Mouse (Mus musculus): ENCODE results near the gene Glp2r. TPM values are rescaled to one million over a fixed set of nuclear protein-coding genes. Genes with fewer than 3 reads are reported as not detected.

The Glp2r gene
- 1.3 TPM for polyA plus RNA-seq (2014; fragmentation: Illumina TruSeq; extraction: RNeasy Lipid Tissue Mini Kit (QIAGEN cat#74804); ENCODE audit: low read depth, low replicate concordance)

GRCm38 (mm10) chr11:67771053-67771452 is at the start of gene Glp2r:
Gene Glp2r, minus strand, starts transcription at chr11:67771153.

GRCm38 (mm10) chr11:67797931-67798330 is 27.0 kb upstream of the Glp2r start, which contains the start of gene Dhrs7c:
Gene Dhrs7c, plus strand, starts transcription at chr11:67798187.

DNA sequence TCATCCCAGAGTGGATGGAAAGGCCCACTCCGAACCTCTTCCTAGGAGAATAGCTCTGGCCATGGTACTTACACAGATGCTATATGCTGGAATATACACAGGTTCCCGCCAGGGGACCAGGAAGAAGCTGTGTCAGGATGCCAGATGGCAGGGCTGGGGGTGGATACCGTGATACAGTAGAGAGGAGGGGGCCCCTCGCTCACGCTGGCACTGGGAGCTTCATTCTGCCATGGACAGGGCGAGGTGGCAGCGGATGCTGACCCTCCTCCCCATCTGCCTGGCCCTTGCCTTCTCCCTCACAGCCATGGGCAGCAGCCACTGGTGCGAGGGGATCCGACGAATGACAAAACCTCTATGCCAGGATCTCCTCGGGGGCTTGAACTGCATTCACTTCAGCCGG is 3.4 kb upstream of the Glp2r start, which contains the start of gene Gsg1l2:
Gsg1l2 (plus strand) TSS at position 230 of the 400 bp plus-strand sequence.

DNA sequence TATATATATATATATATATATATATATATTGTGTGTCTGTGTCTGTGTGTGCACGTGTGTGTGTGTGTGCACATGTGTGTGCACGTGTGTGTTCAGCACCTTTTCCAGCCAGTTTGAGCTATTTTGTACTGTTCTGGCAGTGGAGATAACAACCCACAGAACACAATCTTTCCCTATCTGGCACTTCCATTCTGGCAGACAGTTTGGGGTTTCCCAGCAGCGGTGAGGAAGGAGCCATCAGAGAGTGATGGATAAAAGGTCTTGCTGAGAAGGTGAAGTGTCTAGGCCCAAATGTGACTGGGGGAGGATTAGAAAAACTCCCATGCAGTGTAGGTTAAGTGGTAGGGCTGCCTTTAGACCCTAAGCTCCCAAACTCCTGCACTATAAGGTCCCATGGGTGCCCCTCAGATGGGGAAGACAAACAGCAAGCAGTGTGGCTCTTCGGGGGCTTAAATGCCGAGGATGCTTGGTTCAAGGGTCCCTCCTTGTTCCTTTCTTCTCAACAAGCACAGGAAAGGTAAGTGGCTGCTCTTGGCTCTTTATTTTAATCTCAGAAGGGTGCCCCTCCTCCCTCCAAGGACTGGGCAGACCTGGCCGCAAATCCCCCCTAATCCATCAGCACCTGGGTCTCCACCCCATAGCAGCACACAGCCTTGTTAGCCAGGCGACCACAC is 76.1 kb downstream of the Glp2r start, which contains the start of gene Rcvrn:
Rcvrn (plus strand) TSS at position 624 of the 674 bp plus-strand sequence.

Other genes with a start within 250 kb of the Glp2r start
- not detected for gene Rcvrn, start 75.8 kb downstream of the Glp2r start, polyA plus RNA-seq (2014; fragmentation: Illumina TruSeq; extraction: RNeasy Lipid Tissue Mini Kit (QIAGEN cat#74804); ENCODE audit: low read depth, low replicate concordance)
- not detected for gene Gsg1l2, start 3.5 kb upstream of the Glp2r start, polyA plus RNA-seq (2014; fragmentation: Illumina TruSeq; extraction: RNeasy Lipid Tissue Mini Kit (QIAGEN cat#74804); ENCODE audit: low read depth, low replicate concordance)
- not detected for gene Dhrs7c, start 27.0 kb upstream of the Glp2r start, polyA plus RNA-seq (2014; fragmentation: Illumina TruSeq; extraction: RNeasy Lipid Tissue Mini Kit (QIAGEN cat#74804); ENCODE audit: low read depth, low replicate concordance)
- gene Usp43, start 151.0 kb upstream of the Glp2r start, polyA plus RNA-seq (2014; fragmentation: Illumina TruSeq; extraction: RNeasy Lipid Tissue Mini Kit (QIAGEN cat#74804); ENCODE audit: low read depth, low replicate concordance): 0.45 TPM
- gene Cfap52, start 194.5 kb upstream of the Glp2r start, polyA plus RNA-seq (2014; fragmentation: Illumina TruSeq; extraction: RNeasy Lipid Tissue Mini Kit (QIAGEN cat#74804); ENCODE audit: low read depth, low replicate concordance): 57.8 TPM
- gene Stx8, start 195.0 kb upstream of the Glp2r start, polyA plus RNA-seq (2014; fragmentation: Illumina TruSeq; extraction: RNeasy Lipid Tissue Mini Kit (QIAGEN cat#74804); ENCODE audit: low read depth, low replicate concordance): 62.7 TPM

Data from testis, adult 10 weeks (tissue).